Mouse (Mus musculus): ENCODE results near the gene Enox1.
A peak's percentile ranks its signal among the peaks of the same experiment; 100 is the strongest.

The Enox1 gene

DNA sequence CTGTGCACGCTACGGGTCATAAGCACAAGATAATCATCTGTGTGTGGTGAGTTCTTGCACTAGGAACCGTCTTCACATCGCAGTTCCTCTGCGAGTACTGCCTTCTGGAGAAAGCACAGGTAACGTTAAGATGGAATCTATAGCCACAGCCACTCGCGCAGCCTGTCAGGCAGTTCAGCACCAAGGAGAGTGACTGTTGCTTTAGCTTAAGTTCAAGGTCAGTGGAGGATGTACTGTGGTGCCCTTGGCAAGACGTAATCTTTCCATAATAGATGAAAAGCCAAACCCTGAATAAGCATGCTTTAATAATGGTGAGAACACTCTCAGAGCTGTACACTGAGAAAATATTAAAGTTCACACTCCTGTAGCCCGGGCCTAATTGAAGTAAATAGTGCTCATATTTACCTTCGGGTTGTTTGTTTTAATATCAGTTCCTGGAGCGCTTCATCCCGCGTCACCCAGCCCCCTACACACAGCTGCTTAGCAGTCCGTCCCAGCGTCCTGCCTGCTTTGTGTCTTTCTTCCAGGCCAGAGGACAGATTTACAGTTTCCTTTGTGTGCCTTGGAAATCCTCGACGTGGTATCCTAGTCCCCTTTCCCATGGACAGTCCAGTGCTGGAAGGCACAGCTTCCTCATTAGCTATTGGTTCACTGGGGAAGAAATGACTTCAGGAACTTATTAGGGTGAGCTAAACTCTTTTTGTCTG is 38.9 kb downstream of the Enox1 start:
- no peak for DNase-seq (ENCODE audit: low spot score in 2 of 2)

DNA sequence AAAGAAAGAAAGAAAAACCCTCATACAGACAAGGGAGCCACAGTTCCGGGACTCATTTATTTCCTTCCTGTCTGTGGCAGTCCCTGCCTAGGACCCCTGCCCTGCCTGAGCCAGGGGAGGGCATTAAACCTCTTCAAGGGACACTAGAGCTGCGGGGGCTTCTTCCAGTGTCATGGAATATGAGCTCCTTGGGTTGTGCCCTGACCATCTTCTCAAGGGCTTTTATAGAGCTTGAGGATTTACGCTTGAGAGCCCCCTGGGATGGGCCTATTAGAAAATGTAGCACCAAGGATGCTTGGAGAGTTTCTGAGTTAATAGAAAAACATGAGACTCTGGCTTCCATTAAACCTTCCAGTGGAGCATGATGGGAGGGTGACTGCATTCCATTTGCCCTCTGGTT is 39.7 kb downstream of the Enox1 start:
- no peak for DNase-seq (ENCODE audit: low spot score in 2 of 2)

DNA sequence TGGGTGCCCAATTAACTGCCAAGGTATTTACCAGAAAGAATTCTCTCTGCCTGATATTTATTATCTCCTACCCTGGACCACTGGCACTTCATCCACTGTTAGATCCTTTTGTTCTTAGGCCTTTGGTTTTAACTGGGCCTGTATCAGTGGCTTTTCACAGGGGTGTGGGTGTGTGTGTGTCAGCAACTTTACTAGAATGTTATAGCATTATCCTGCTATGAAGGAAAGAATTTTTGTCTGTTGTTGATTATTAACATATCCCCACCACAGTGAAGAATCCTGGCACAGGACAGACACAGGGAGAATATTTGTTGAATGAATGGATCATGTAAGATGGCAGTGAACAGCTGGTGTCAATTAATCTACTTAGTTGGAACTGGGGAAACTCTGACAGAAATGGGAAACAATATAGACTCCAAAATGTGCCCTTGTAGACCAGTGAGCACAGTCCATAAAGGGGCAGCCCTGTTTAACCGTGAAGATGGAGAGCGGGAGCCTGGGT is 40.9 kb downstream of the Enox1 start:
- DNase-seq (ENCODE audit: low spot score in 2 of 2): no peak

DNA sequence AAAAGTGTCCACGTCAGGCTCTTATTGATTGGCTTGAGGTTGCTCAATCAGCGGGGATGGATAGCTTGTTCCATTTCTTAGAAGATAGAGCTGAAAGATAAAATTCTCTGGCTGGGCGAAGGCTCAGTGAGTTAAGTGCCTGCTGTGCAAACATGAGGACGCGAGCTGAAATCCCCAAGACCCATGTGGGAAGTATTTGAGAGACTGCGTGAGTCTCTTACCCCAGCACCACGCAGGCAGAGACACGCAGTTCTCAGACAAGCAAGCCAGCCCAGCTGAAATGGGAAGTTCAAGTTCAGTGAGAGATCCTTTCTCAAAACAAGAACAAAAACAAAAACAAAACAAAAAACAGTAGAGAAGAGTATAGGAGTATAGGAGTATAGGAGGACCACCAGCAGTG is 54.3 kb downstream of the Enox1 start:
- DNase-seq (ENCODE audit: low spot score in 2 of 2): no peak

DNA sequence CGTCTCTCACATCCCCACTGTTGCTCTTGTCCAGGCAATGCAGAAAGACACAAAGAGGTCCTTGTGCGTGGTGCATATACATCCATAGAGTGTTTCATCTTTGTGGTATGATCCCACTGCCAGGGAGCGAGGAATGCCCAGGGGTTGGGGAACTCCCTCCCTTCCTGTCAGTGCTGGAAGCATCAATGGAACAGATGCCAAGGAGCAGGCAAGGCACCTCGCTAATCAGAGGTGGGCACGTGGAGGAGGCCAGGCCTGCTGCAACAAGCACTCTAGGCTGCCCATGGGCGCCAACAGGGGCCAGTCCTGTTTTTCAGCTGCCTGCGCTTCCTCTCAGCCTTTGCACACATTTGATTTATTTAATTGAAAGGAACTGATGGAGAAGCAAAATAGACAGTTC is 56.6 kb downstream of the Enox1 start:
- no peak for DNase-seq (ENCODE audit: low spot score in 2 of 2)

DNA sequence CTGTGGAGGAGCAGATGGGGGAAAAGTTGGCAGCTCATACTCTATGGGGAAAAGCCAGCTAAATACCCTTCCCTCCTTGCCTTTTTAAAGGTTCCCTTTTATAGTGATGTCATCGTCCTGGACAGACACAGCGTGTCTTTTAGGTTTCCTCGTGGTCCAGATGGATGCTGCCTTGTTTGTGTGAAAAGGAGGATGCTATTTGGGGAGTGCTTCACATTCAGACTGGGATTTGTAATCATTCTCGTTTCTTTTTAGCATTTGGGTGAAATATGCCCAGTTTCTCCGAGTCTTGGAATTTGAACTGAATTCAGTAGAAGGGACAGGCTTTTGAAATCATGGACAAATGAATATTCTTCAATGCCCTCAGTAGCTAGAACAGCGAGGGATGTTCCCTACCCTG is 58.3 kb downstream of the Enox1 start:
- no peak for DNase-seq (ENCODE audit: low spot score in 2 of 2)

DNA sequence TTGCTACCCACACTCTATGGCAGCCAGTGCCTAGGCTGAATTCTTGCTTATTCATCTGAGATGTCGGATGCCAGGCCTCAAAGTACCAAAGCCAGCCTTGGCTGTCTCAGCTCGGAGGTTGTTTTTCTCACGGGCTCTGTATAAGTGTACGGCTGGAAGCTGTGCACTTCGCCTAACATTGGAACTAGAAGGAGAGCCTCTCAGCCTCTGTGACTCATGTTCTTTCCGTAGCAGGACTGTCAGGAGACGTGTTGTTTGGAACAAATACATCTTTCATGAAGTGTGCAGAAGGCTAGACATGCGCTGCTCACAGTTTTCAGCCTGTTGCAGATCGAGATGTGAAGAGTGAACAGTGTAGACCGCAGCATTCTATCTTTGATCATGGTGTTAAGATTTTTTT is 68.8 kb downstream of the Enox1 start:
- no peak for DNase-seq (ENCODE audit: low spot score in 2 of 2)

DNA sequence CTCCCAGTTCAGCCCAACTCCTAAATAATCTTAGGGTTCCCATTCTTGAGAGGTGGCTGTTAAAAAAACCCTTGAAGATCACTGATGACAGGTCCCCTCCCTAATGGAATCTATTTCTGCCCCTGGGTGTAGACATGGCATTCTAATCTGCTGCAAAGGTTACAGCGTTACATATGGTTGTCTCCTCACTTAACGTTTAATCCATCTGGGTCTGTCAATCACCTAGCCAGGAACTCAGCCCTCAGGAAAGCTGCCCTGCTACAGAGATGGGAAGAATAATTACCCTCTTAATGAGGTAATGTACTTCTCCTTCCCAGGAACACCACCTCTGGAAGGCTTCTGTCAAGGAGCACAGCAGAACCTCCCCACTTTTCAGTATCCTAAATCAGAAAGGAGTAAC is 82.2 kb downstream of the Enox1 start:
- no peak for DNase-seq (ENCODE audit: low spot score in 2 of 2)

DNA sequence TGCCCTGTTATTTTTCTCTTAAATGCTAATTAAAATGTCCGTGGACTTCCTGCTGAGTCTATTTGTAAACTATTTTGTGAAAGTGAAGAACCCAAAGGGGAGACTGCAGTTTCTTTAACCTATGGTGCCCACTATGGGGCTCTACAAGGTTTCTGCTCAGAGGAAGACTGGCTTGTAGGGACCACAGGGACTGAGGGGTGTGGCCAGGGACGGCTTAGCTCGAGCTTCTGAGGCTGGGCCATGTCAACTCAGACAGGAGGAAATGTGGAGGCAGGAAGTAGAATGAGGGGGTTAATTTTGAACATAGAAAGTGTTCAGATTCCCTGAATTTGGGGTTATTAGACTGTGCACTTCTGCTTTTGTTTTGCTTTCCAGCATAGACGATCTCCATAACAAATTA is 82.8 kb downstream of the Enox1 start:
- DNase-seq (ENCODE audit: low spot score in 2 of 2): no peak

DNA sequence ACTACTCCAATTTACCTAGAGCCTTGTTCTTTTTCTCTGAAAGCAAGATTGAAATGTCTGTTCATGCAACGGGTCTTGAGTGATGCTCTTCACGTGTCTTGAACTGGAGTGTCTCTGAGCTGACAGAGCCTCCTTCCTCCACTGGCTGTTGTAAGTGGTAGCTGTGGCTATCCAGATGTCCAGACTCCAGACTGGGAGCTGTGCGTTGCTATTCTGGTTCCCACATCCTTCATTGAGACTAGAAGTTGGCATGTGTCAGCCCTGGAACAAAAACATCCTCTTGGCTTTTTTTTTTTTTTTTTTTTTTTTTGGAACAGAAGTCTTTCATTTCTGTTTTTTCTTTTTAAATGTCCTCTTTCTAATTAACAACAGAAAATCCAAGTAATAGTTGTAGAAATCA is 90.4 kb downstream of the Enox1 start:
- no peak for DNase-seq (ENCODE audit: low spot score in 2 of 2)

DNA sequence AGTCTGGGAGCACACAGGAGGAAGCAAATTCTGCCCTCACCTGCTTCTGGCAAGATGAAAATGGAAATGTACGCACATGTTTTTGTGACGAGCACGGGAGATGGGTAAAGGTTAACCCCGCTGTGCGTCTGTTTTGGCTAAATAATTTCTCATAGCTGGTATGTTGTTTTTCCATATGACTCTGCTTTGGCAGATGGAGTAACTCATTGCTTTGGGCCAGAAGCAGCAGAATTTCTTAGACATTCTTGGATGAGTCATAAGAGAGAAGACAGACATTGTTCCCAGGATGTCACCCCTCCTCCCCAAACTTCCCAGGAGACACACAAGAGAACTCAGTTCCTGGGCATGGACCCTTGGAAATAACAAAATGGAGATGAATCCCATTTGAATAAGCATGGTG is 91.9 kb downstream of the Enox1 start:
- no peak for DNase-seq (ENCODE audit: low spot score in 2 of 2)

DNA sequence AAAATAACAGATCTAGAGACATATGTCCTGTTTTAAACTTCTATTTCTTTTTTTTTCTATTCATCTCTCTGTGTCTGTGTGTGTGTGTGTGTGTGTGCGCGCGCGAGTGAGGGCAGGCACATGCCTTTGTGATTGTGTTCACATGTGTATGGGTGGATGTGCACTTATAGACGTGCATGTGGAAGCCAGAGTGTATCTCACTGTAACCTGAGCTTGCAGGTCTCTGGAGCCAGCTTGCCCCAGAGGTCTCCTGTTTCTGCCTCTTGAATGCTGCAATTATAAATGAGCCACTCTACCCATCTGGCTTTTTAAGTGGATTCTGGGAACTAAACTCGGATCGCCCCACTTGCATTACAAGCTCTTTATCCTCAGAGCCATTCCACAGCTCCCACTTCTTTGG is 92.4 kb downstream of the Enox1 start:
- DNase-seq (ENCODE audit: low spot score in 2 of 2): no peak

DNA sequence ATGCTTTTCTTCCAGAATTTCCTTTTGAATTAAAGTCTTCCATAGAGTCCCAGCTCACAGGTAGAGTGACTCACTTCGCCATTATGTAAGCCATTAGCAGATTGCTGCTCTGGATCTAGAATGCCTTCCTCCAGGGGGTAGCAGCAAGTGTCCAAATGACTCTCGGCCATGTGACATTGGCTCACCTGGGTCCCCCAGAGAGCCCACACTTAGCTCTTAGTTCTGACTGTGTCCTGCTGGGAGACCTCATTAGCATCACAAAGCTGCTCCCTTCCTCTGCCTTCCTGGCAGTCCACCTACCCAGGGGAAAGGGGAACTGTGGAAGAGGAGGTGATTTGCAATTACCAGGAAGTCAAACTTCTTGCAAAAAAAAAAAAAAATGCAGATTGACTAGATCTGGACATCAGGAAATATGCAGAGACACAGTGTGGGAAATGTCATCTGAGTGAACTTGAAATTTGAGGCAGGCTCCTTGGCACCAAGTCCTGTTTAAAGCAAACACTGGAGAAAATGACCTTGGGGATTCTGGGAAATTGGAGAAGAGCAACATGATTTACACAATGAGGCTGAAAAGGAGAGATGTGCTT is 94.2 kb downstream of the Enox1 start:
- DNase-seq (ENCODE audit: low spot score in 2 of 2): no peak

DNA sequence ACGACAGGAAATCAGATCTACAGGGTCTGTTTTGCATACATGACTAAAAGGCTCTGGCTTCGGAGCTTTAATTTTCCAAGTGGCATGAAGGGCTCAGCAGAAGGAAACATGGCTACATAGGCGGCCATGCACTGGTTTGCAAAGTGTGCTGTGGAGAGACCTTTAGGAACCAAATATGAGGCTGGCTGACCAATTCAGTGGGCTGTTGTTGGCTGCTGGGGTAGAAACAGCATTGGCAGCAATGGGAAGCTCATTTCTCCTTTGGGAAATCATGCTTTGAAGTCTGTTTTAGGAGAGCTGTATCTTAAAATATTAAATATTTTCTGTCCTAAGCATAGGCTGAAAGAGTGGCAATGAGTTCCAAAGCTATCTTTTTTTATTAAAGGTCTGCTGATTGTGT is 98.6 kb downstream of the Enox1 start:
- no peak for DNase-seq (ENCODE audit: low spot score in 2 of 2)

DNA sequence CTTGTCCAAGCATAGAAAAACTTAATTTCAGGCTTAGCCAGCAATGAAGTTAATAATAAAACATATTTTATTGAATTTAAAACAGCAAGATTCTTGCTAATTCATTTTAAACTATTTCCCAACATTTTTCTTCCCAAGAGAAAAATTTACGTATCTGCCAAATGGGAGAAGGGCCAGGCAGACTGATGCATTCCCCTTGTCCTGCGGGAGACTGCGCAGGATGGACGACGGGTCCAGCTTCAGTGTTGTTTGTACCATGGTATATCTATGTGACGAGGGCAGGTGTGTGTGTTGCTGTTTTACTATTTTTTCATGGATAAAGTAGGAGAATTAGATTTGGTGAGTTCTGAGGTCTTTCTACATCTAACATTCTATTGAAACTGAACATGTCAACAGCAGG is 99.1 kb downstream of the Enox1 start:
- DNase-seq (ENCODE audit: low spot score in 2 of 2): no peak

DNA sequence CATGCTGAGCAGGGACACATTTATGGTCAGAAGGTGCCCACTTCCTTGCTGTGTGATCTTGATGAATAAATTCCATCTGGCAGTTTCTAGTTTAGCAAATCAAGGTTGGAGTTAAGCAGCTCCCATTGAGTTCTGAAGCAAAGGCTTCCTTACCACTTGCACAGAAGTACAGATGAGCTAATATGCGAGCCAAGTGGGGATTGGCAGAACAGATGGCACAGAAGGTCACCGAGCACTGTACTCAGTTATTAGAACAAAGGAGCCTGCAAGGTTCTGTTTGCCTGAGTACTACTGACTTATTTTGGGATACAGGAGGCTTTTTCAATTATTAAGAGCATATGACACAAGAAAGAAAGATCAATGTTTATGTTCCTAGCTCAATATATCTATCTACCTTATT is 100.4 kb downstream of the Enox1 start:
- no peak for DNase-seq (ENCODE audit: low spot score in 2 of 2)

DNA sequence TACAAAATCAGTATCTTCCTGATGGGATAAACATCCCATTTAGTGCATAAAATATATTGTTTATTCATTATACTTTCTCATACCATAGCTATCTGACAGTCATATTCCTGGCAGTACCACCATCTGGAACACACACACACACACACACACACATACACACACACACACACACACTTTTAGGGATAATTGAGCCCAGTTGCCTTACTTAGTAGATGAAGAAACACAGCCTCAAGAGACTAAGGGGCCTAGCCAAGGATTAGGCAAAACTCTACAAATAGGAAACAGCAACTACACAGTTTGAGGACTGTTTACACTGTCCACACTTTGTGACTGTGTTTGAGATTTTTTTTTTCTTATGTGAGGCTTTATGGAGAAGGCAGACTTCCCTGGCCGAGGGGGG is 100.9 kb downstream of the Enox1 start:
- DNase-seq (ENCODE audit: low spot score in 2 of 2): no peak

DNA sequence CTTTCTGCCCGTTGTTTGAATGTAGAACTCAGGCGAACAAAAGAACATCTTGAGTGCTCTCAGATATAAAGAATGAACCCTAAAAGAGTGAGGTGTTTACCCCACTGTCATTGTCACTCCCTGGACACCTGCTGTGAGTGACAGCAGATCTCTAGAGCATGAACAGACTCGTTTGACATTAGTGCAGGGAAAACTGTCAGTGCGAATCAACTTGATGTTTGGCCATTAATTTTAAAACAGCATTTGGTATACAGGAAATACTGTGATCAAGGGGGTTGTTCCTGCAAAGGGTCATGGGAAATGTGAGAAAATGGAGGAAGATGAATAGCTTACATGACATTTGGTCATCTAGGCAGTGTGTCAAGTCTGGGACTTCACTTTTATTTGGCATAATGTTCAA is 101.6 kb downstream of the Enox1 start:
- DNase-seq (ENCODE audit: low spot score in 2 of 2): no peak

DNA sequence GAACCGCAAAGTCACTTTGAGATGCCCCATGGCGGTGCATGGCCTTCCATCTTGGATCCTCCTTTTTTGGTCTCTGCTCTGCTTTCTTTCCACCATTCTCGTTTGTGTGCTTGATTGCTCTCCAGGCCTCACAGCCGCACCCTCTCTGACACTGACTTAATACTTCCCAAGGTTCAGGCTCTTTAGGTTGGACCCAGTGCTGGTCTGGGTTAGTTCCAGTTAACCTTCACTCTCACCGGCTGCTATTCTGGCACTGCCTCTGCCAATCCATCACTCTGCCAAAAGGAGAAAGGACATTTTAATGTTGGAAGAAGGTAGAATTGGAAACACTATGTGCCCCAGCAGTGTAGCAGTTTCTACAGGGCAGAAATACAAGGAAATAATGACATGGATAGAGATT is 103.1 kb downstream of the Enox1 start:
- no peak for DNase-seq (ENCODE audit: low spot score in 2 of 2)

DNA sequence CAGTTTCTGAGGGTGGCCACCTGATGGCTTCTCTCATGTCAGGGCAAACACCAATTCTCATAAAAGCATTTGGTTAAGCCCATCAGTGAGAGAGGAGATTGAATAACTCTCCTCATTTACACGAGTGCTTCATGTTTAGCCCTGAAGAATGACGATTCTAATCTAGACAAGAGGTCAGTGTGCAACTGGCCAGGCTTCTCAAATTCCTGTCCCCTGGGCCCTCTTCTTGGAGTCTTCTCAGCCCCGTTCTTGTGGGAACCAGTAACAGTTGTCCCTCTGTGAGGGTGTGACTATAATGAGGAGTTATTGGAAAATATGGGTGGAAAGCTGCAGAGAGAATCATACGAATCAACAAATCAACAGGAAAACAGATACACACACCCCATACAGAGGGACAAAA is 103.5 kb downstream of the Enox1 start:
- DNase-seq (ENCODE audit: low spot score in 2 of 2): peak in 1 of 2 experiments; percentile 39

DNA sequence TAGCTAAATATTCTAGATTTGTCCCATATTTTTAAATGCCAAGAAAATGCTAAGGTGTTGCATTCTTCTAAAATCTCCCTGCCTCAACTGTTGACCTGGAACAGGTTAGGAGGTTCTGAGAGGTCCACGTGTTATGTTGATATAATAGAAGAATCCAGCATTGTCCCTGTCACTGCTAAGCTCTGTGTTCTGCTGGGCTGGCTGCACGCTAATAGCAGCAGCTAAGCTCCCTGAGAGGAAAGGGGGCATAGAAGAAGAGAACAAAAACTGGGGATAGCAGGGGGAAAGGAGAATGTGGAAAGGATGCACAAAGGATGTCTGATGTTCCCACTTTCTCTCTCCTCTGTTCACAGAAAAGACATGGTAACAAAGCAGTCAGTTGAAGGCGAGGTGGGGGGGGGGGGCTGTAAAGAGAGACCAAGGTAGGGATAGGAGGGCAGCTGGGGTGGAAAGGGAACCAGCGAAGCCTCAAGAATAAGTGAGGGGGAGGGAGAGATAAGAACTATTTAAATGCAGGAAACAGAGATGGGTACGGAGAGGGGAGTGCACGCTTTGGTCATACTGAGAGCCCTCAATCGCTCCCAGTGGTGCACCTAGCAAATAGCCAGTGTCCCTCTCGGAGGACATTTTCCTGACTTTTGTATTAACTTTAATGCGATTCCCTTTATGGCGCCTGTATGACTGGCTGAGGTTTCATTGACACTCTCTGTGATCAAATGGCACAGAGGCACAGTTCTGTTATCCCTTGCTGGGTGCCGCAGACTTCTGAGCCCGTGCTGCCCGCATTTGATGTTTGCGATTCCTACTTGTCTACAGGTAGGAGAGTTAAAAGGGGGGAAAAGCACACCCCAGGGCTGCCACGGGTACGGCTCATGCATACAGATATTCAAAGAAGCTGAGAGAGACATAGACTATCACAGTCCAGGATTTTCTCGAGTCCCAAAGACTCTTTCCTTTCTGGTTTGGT is 110.5 kb downstream of the Enox1 start:
- DNase-seq (ENCODE audit: low spot score in 2 of 2): no peak

DNA sequence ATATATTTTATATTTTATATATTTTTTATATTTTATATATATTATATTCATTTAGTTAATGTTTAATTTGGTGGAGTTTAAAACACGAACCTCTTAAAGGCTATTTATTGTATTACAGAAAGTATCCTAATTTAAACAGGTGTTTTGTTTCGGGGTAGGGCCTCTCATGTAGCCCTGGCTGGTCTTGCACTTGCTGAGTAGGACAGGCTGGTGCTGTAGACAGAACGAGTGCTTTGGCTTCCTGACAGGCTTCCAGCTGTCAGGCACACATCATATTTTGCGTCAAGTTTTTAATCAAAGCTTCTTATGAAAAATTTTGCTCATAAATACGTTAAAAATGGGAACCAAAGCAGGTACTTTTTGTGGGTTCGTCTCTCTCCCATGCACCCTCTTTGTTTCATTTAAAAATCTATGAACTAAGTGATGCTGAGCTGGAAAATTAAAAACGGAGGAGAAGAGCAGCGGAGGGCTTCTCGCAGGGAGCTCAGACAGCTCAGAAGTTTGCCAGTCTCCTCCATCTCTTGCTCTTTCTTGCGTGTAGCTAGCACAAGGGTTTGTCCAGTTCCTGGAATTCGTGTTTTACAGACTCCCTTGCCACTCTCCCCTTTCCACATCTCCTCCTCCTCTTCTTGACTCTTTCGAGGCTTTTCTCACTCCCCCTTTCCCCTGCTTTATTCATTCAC is 115.8 kb downstream of the Enox1 start:
- DNase-seq (ENCODE audit: low spot score in 2 of 2): no peak

Data from urinary bladder, postnatal 36 days (tissue).